Mouse (Mus musculus) kidney, postnatal 0 days (tissue): ENCODE results near the gene Mpnd. TPM values are rescaled to one million over a fixed set of nuclear protein-coding genes. Genes with fewer than 3 reads are reported as not detected.

Experiments
- ATAC-seq: fragments of 200-750 bp; cut with Nextera tagmentation; replicated peaks from 2 replicates; pipeline ENCODE4 v1.8.0; 2017; ENCODE audit warnings: low read depth, moderate number of reproducible peaks, moderate TSS enrichment, moderate library complexity; ENCODE audit not compliant: low FRiP score
- DNase-seq: peaks from one replicate; pipeline ENCODE4 v3.0.0-alpha.2; 2016; ENCODE audit warnings: low spot score
- H3K27ac ChIP-seq: fragments of 300-500 bp; sonication (generic); 2 replicates; pipeline ENCODE4 v1.5.1; 2014; ENCODE audit warnings: mild to moderate bottlenecking
- H3K27me3 ChIP-seq: fragments of 300-500 bp; sonication (generic); 2 replicates; pipeline ENCODE4 v1.6.1; 2014; ENCODE audit warnings: low read length, mixed read lengths; ENCODE audit not compliant: insufficient read depth
- H3K36me3 ChIP-seq: fragments of 300-500 bp; sonication (generic); 2 replicates; pipeline ENCODE4 v1.6.1; 2014; ENCODE audit warnings: low read length, mixed read lengths; ENCODE audit not compliant: insufficient read depth
- H3K4me1 ChIP-seq: fragments of 300-500 bp; sonication (generic); replicated peaks from 2 replicates; pipeline ENCODE4 v1.6.1; 2014; ENCODE audit warnings: antibody characterized with exemption, low read length, mixed read lengths; ENCODE audit not compliant: insufficient read depth
- H3K4me2 ChIP-seq: fragments of 300-500 bp; sonication (generic); 2 replicates; pipeline ENCODE4 v1.6.1; 2014; ENCODE audit warnings: mild to moderate bottlenecking, low read length, moderate library complexity, mixed read lengths
- H3K4me3 ChIP-seq: fragments of 300-500 bp; sonication (generic); replicated peaks from 2 replicates; pipeline ENCODE4 v1.5.1; 2014; ENCODE audit warnings: low read depth, low read length
- H3K9ac ChIP-seq: fragments of 300-500 bp; sonication (generic); 2 replicates; pipeline ENCODE4 v1.6.1; 2014; ENCODE audit warnings: low read depth, low read length
- H3K9me3 ChIP-seq: fragments of 300-500 bp; sonication (generic); replicated peaks from 2 replicates; pipeline ENCODE4 v1.6.1; 2016; ENCODE audit warnings: low read length, inconsistent platforms, mixed read lengths
- CTCF ChIP-seq: IDR thresholded peaks from 2 replicates; pipeline ENCODE4 v1.5.1; 2016; ENCODE audit warnings: antibody characterized with exemption, low read depth, mild to moderate bottlenecking, moderate library complexity
- WGBS: fragments of 180-500 bp; shearing (Covaris S2); extraction: QIAGEN DNeasy Blood & Tissue Kit; methylation state at CpG from one replicate; pipeline ENCODE4 v1.1.7; 2014; 5-methylcytosine and 5-hydroxymethylcytosine counted together
- polyA plus RNA-seq: library from polyadenylated mRNA; unstranded; fragments of >200 nt; fragmentation: Nextera tagmentation; extraction: Ambion mirVana; gene quantifications from 2 replicates; pipeline ENCODE4 v1.2.1, GENCODE M21; 2015

Mpnd gene
- polyA plus RNA-seq, 1 experiment from 2014 or later = 83.9 TPM

GRCm38 (mm10) chr17:56032127-56032733, 26.7 kb downstream of the Mpnd start:
- peaks cover 19% of the 10 kb centered on the region for H3K4me1 ChIP-seq
- no peak for TF ChIP-seq CTCF
- H3K27me3 ChIP-seq = no peaks in the 10 kb centered on the region
- no peaks in the 10 kb centered on the region for H3K9me3 ChIP-seq
- DNase-seq (peak; percentile 25), ATAC-seq (peak; percentile 37)
- peaks cover 12% of the 10 kb centered on the region; the same call in 1 of the 2 replicates for H3K36me3 ChIP-seq
- H3K9ac ChIP-seq = no peak overlapping the region
- 63% methylated on average over 6 of the region's 6 CpGs for WGBS
- no peak overlapping the region for H3K4me3 ChIP-seq
- H3K4me2 ChIP-seq = peak overlapping the region; percentile 21; the same call in 1 of the 2 replicates
- peak overlapping the region; percentile 33 for H3K27ac ChIP-seq

DNA sequence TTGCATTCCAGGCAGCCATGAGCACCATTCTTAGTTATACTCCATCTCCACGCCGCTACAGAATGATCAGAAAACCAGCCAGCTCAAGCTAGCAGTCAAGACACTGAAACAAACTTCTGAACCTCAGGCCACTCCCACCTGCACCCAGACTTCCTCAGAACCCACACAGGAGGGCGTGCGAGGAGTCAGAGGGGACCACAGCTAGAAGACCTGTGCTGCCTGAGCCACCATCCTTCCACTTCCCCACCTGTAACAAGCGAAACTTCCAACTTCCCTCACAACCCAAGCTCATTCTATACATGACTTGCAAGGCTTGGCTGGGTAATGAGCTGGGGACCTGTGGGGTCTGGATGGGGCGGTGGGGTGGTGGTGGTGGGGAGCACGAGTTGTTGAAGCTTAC, 27.3 kb downstream of the Mpnd start:
- 49% methylated on average over 7 of the region's 7 CpGs for WGBS
- H3K36me3 ChIP-seq = peaks cover 12% of the 10 kb centered on the region; the same call in 1 of the 2 replicates
- H3K9ac ChIP-seq = 0 out of 2 replicates have a peak overlapping the region, but pooled peaks have one; percentile 35
- H3K27me3 ChIP-seq = no peaks in the 10 kb centered on the region
- H3K27ac ChIP-seq = peak overlapping the region; percentile 33
- ATAC-seq = no peak
- H3K9me3 ChIP-seq = no peaks in the 10 kb centered on the region
- no peak for TF ChIP-seq CTCF
- peak overlapping the region; percentile 21; the same call in 1 of the 2 replicates for H3K4me2 ChIP-seq
- peaks cover 19% of the 10 kb centered on the region for H3K4me1 ChIP-seq
- DNase-seq = no peak
- no peak overlapping the region for H3K4me3 ChIP-seq

DNA sequence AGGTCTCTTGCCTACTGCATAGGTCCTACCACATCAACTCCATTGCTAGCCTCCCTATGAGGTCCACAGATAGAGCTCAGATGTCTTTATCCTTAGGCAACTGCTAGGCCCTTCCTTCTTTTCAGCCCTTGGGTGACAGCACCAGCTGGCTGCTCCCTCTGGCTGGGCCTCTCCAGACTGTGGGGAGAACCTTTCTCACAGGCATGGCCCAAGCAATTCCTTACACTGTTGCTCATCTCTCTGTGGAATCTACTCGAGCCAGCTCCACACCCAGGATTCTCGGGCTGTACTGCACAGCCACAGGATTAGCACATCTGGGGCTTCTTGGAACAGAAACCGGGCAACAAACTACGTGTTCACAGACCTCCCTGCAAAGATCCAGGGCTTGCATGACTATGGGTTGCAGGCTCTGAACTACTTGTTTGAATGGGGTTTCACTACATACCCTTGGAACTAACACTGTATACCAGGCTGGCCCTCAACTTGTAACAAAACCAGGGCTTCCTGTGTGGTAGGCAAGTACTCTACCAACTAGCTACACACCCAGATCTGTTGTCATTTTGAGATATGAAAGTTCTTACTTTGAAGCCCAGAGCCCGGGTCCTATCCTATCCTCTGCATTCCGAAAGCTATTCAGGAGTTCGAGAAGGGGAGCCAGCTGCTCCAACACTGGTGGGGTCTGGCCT, 28.7 kb downstream of the Mpnd start:
- no peaks in the 10 kb centered on the region for H3K27me3 ChIP-seq
- ATAC-seq (no peak), DNase-seq (no peak)
- H3K9me3 ChIP-seq = no peaks in the 10 kb centered on the region
- H3K4me1 ChIP-seq = peaks cover 19% of the 10 kb centered on the region
- no peak overlapping the region for H3K4me3 ChIP-seq
- no peak for TF ChIP-seq CTCF
- H3K27ac ChIP-seq = no peak overlapping the region
- no peak overlapping the region; the same call in 1 of the 2 replicates for H3K4me2 ChIP-seq
- no peak overlapping the region for H3K9ac ChIP-seq
- WGBS = 84% methylated on average over 7 of the region's 7 CpGs
- H3K36me3 ChIP-seq = peaks cover 12% of the 10 kb centered on the region; the same call in 1 of the 2 replicates

GRCm38 (mm10) chr17:56034726-56035100, 29.2 kb downstream of the Mpnd start:
- Histone ChIP-seq H3K4me3 (no peak overlapping the region), H3K9ac (peak overlapping the region; percentile 97; the same call in 1 of the 2 replicates), H3K27me3 (no peaks in the 10 kb centered on the region), H3K9me3 (no peaks in the 10 kb centered on the region), H3K4me1 (peaks cover 19% of the 10 kb centered on the region), H3K4me2 (peak overlapping the region; percentile 64), H3K36me3 (peaks cover 10% of the 10 kb centered on the region; the same call in 1 of the 2 replicates), H3K27ac (no peak overlapping the region)
- TF ChIP-seq CTCF = no peak
- no peak for DNase-seq
- WGBS = 74% methylated on average over 6 of the region's 6 CpGs
- ATAC-seq = no peak

DNA sequence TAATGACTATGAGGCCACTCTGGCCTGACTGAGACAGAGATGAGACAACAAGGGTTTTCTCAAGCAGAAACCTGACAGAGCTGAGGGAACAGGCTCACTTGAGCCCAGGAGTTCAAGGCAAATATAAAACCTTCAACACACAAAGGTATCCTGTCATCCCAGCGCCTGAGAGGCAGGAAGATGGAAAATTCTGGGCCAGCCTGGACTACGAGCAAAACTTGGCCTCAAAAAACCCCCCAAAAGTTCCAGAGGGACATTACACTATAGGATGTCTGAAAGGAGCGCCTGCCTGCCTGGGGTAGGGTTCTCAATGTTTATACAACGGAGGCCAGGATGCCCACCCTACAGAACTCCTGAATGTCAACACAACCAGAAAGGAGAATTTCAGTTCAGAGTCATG, 29.7 kb downstream of the Mpnd start:
- Histone ChIP-seq H3K4me1 (peaks cover 19% of the 10 kb centered on the region), H3K4me3 (peak overlapping the region; percentile 97), H3K27me3 (no peaks in the 10 kb centered on the region), H3K36me3 (peaks cover 9% of the 10 kb centered on the region; the same call in 1 of the 2 replicates), H3K27ac (no peak overlapping the region), H3K9ac (peak overlapping the region; percentile 97; the same call in 1 of the 2 replicates), H3K4me2 (peak overlapping the region; percentile 64), H3K9me3 (no peaks in the 10 kb centered on the region)
- ATAC-seq (no peak), DNase-seq (no peak)
- TF ChIP-seq CTCF = no peak
- 58% methylated on average over 4 of the region's 4 CpGs for WGBS

GRCm38 (mm10) chr17:56036176-56036900, 30.8 kb downstream of the Mpnd start, which contains the start of gene Sh3gl1:
Sh3gl1 (minus strand) TSS chr17:56036635.
- Histone ChIP-seq H3K27me3 (no peaks in the 10 kb centered on the region), H3K4me1 (peaks cover 29% of the 10 kb centered on the region), H3K9ac (peak within 1 kb of the TSS; percentile 97), H3K36me3 (peaks cover 9% of the 10 kb centered on the region; the same call in 1 of the 2 replicates), H3K27ac (peak within 1 kb of the TSS; percentile 93), H3K9me3 (no peaks in the 10 kb centered on the region), H3K4me2 (peak within 1 kb of the TSS; percentile 64), H3K4me3 (peak within 1 kb of the TSS; percentile 97)
- peak; percentile 91 for ATAC-seq
- DNase-seq = peak; percentile 99
- peak; percentile 100 for TF ChIP-seq CTCF
- WGBS = under 1% methylated on average over 74 of the region's 74 CpGs
